Mouse (Mus musculus) retina, postnatal 7 days (tissue): Measurements from ENCODE around the gene Il2rg.

ENCODE experiments used
- DNase-seq: peaks from one replicate; pipeline ENCODE4 v3.0.0-alpha.2; 2012; ENCODE audit warnings: low read depth, low spot score

Il2rg gene

DNA sequence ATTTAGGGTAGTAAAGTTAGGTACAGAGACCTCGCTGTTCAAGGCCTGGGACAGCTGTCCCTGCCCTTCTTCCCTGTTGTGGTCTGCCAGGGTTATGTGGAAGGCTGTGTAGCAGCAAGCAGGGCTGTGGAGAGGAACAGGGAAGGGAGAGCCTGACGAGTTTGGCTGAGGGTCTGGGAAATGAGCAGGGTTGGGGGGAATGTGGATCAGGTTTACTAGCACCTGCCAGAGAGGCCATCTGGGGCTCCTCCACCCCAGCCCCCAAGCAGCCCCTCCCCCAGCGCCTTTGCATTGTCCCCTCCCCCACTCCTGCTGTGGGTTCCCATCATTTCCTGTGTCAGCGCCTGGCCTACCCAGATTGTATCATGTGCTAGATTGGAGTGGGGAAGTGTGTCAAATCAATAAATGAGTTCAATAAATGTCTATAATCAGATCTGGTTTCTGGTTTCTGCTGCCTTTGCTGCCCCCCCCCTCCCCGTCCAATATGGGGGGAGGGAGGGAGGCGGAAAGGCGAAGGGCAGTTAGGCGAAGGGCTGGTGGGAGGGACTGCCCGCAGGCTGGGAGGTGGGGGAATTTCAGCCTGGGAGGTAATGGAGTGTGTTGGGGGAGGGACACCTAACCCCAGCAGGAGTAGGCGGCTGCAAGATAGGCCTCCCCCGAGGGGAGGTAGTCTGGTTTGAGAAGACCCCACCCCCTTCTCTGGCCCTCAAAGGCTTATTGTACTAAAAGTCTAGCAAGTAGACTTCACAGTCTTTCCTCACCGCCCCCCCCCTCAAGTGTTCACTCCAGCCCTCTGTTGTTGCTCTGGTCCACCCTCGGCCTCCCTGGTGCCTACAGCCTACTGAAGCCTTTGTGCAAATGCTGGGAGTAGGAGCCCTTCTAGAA, 7.4 kb downstream of the Il2rg start:
- no peak for DNase-seq

- DNase-seq: no peak
Measured at GRCm38 (mm10) chrX:101256603-101257002, 11.5 kb downstream of the Il2rg start.

GRCm38 (mm10) chrX:101254740-101255139, 13.3 kb downstream of the Il2rg start:
- DNase-seq: no peak

- DNase-seq: peak; percentile 71
Measured at GRCm38 (mm10) chrX:101253952-101254729, 13.9 kb downstream of the Il2rg start, which contains the start of gene Foxo4. Foxo4 (plus strand) TSS chrX:101254528.

- DNase-seq: no peak
Measured at GRCm38 (mm10) chrX:101245011-101245410, 23.0 kb downstream of the Il2rg start.

GRCm38 (mm10) chrX:101222796-101223162, 45.3 kb downstream of the Il2rg start:
- DNase-seq: no peak

DNA sequence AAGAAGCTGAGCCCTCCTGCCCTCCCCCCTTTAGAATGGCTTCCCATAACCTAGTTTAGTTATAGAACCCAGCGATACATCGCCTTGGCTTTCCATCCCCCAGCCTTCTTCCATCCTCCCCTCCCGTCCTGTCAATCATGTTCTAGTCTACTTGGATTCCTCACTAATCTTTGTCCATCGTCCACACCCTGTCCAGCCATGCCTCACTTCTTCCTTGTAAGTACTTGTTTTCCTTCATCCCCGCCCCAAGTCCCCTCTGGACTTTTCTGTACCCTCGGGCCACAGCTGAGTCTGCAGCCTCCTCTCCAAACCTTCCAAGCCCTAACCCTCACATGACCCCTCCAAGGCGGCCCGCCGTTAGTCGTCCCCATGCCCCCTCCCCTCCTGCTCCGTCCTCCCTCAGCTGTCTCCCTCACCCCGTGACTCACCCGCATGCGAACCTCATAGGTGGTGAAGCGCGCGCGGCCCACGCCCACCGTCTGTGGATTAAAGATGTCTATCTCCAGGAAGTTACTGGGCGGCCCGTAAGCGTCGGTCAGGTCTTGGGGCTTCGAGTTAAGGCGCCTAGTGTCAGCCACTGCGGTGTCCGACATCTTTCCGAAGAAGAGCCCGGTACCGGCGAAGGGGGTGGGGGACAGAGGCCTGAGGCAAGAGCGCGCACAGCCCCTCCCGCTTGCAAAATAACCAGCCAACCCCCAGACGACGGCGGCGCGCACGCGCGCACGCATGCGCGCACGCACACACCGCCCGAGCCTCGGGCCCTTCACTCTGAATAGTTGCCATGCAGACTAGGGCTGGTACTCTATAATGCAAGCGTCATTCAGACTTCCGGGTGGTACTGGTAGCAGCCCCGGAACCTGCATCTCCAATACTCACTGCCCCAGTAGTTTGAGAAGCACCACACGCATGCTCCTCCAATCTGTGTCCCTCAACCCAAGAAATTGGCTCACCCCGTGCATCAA, 45.9 kb downstream of the Il2rg start, which contains the start of gene Snx12:
Snx12 (minus strand) TSS at position 730 of the 962 bp plus-strand sequence.
- DNase-seq: peak; percentile 82
